Mouse (Mus musculus) olfactory bulb, adult 2 months (tissue): ENCODE results near the gene Cercam. TPM values are rescaled to one million over a fixed set of nuclear protein-coding genes. Genes with fewer than 3 reads are reported as not detected.
"Not testable (repeated sequence)": the region's sequence is repeated elsewhere in the genome, so short reads cannot be mapped to it uniquely, and the experiment has no call there.

Source experiments
- H3K27ac ChIP-seq: fragments of 200-500 bp; 2 replicates; pipeline ENCODE4 v1.5.1; 2012; ENCODE audit warnings: low read depth, low read length; ENCODE audit not compliant: insufficient read depth
- H3K4me1 ChIP-seq: fragments of 200-500 bp; 2 replicates; pipeline ENCODE4 v1.6.1; 2012; ENCODE audit warnings: low read length; ENCODE audit not compliant: control insufficient read depth, insufficient read depth
- H3K4me3 ChIP-seq: fragments of 200-500 bp; 2 replicates; pipeline ENCODE4 v1.5.1; 2012; ENCODE audit warnings: mild to moderate bottlenecking, low read depth, low read length, moderate library complexity; ENCODE audit not compliant: insufficient read depth
- CTCF ChIP-seq: fragments of 200-500 bp; IDR thresholded peaks from 2 replicates; pipeline ENCODE4 v1.5.1; 2012; ENCODE audit warnings: low read depth, mild to moderate bottlenecking, low read length, moderate library complexity; ENCODE audit not compliant: insufficient read depth
- POLR2A ChIP-seq: fragments of 200-500 bp; IDR thresholded peaks from 2 replicates; pipeline ENCODE4 v1.6.1; 2012; ENCODE audit warnings: mild to moderate bottlenecking, low read depth, low read length, moderate library complexity; ENCODE audit not compliant: insufficient read depth
- WGBS: fragments of 180-500 bp; shearing (Covaris S2); methylation state at CpG from one replicate; pipeline ENCODE4 v1.1.7; 2018; 5-methylcytosine and 5-hydroxymethylcytosine counted together
- polyA plus RNA-seq: library from polyadenylated mRNA; stranded (reverse); fragments of >200 nt; gene quantifications from 2 replicates; pipeline ENCODE4 v1.2.4, GENCODE M21; 2012; ENCODE audit warnings: low replicate concordance; ENCODE audit not compliant: missing spikeins, insufficient read depth, insufficient read length

Gene Cercam
- polyA plus RNA-seq, 1 experiment: not detected

DNA sequence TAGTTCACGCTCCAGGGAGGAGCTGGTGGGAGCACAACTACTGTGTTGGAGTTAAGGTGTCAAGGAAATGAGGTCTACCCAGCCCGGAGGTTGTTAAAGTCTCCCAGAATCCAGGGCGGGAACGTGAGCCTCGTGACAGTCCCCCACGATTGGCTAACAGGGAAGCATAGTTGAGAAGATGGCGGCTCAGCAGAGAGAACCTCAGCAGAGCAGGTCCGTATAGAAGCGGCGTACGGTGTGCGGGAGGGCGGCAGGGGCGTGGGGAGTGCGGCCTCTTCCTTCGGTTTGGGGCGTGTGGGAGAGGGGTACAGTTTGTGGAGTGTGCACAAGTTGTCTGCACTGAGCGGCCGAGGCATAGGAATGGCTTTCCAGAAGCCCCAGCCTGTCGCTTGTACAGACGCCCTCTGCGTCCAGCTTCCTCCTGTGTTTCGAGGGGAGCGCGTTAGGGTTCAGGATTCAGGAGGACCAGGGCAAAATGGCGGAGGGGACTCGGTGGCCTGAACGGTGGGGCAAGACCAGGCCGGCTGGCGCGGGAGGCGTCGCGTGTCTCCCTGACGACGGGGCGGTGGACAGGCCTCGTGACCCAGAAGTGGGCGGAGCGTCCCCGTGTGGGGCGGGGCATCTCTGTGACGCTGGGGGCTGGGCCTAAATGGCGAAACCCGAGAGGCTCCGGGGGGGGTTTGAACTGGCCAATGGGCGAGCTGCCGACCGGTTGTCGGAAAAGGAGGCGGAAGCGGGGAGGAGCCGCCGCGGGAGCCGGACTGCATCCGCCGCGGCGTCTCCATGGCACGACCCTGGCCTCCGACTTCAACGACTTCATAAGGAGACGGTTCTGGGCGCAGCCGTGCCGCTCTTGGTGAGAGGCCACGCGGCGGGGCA, 20.3 kb downstream of the Cercam start, which contains the start of gene Odf2:
TSS of gene Odf2 (plus strand) at position 156 of the 879 bp plus-strand sequence.
- TF ChIP-seq POLR2A: peak; percentile 1; the same call in 1 of the 2 replicates
- TF ChIP-seq CTCF: no peak
- Histone ChIP-seq H3K27ac (peak within 1 kb of the TSS; percentile 79), H3K4me1 (peaks cover 20% of the 10 kb centered on the region), H3K4me3 (peak within 1 kb of the TSS; percentile 76)
- under 1% methylated on average over 70 of the region's 70 CpGs for WGBS

- Histone ChIP-seq H3K4me1 (peaks cover 20% of the 10 kb centered on the region), H3K27ac (no peak overlapping the region), H3K4me3 (peak overlapping the region; percentile 76)
- TF ChIP-seq POLR2A: no peak; the same call in 1 of the 2 replicates
- peak; percentile 13; the same call in 1 of the 2 replicates for TF ChIP-seq CTCF
- under 1% methylated on average over 61 of the region's 61 CpGs for WGBS
Observed at GRCm38 (mm10) chr2:29889991-29890833, 21.2 kb downstream of the Cercam start.

DNA sequence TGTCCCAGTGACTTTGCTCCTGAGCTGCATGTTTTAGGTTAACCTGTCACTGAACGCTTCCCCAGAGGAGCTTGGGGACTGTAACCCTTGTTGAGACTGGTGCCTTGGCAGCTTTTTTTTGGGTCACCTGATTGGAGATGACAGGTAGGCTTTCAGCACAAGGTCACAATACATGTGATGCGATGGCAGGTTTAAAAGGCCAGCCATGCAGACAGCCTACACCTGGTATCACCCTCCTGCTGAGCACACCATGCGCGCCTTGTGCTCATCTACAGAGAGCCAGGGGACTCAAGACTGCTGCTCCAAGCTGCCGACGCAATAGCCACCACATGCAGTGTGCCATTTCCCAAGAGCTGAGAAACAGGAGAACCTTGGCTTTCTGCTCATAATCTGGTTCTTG, 22.8 kb downstream of the Cercam start:
- no peak overlapping the region for H3K27ac ChIP-seq
- H3K4me3 ChIP-seq: no peak overlapping the region
- WGBS: 87% methylated on average over 6 of the region's 6 CpGs
- H3K4me1 ChIP-seq: peaks cover 20% of the 10 kb centered on the region
- TF ChIP-seq POLR2A: no peak
- no peak for TF ChIP-seq CTCF

- Histone ChIP-seq H3K27ac (no peak overlapping the region), H3K4me1 (peaks cover 9% of the 10 kb centered on the region), H3K4me3 (no peak overlapping the region)
- no peak for TF ChIP-seq POLR2A
- TF ChIP-seq CTCF: no peak
- WGBS: 90% methylated on average over 1 of the region's 1 CpGs
Observed at GRCm38 (mm10) chr2:29896071-29896470, 27.1 kb downstream of the Cercam start.

DNA sequence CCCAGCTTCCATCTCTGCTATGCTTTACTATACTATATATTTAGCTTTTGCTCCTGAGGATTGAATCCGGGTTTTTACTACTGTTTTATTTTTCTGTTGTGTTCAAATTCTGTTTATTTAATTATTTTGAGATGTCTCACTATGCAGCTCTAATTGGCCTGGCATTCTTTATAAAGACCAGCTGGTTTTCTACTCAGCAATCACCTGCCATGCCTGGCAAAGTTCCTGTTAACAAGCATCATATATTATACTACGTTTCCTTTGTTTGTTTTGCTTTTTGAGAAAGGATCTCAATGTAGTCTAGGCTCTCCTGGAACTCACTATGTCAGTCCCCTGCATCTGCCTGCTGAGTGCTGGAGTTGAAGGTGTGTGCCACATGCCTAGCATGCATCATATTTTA, 28.4 kb downstream of the Cercam start:
- no peak overlapping the region for H3K27ac ChIP-seq
- no peak for TF ChIP-seq CTCF
- TF ChIP-seq POLR2A: no peak
- H3K4me1 ChIP-seq: no peaks in the 10 kb centered on the region
- 71% methylated on average over 2 of the region's 2 CpGs for WGBS
- H3K4me3 ChIP-seq: no peak overlapping the region

- Histone ChIP-seq H3K27ac (no peak overlapping the region), H3K4me3 (no peak overlapping the region), H3K4me1 (no peaks in the 10 kb centered on the region)
- TF ChIP-seq POLR2A: no peak
- no peak for TF ChIP-seq CTCF
- 96% methylated on average over 1 of the region's 1 CpGs for WGBS
Observed at GRCm38 (mm10) chr2:29898081-29898480, 29.1 kb downstream of the Cercam start.

GRCm38 (mm10) chr2:29902194-29902593, 33.2 kb downstream of the Cercam start:
- TF ChIP-seq CTCF (no peak), POLR2A (no peak)
- H3K27ac ChIP-seq: no peak overlapping the region
- WGBS: 89% methylated on average over 10 of the region's 10 CpGs

GRCm38 (mm10) chr2:29908171-29908570, 39.2 kb downstream of the Cercam start:
- not testable (repeated sequence) for H3K27ac ChIP-seq, H3K4me1 ChIP-seq, H3K4me3 ChIP-seq
- WGBS: 79% methylated on average over 2 of the region's 2 CpGs

More at GRCm38 (mm10) chr2:29902194-29902593, 33.2 kb downstream of the Cercam start:
- H3K4me1 ChIP-seq: no peaks in the 10 kb centered on the region
- H3K4me3 ChIP-seq: no peak overlapping the region

DNA sequence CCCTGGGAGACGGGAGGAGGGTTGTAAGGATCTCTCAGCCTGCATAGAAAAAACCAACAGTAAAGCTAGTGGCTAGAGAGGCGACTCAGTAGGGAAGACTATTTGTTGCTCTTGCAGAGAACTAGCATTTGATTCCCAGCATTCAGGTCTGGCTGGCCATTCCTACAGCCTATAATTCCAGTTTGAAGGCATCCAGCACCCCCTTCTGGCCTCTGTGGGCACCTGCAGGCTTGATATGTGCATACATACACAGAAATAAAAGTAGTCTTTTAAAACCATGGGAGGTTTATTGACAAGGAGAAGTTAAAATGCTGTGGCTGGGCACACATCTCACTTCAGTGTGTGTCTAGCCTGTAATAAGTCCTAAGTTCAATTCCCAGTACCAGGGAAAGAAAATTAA, 41.1 kb downstream of the Cercam start:
- 85% methylated on average over 2 of the region's 2 CpGs for WGBS
- H3K4me3 ChIP-seq: no peak overlapping the region
- no peak overlapping the region for H3K27ac ChIP-seq
- no peak for TF ChIP-seq CTCF
- no peak for TF ChIP-seq POLR2A
- no peaks in the 10 kb centered on the region for H3K4me1 ChIP-seq
